Mouse (Mus musculus) megakaryocyte, embryonic 14.5 days (primary cell): ENCODE results near the gene Fgf10. TPM values are rescaled to one million over a fixed set of nuclear protein-coding genes. Genes with fewer than 3 reads are reported as not detected.

Experiments
- H3K27me3 ChIP-seq: replicated peaks from 2 replicates; pipeline ENCODE3; 2012; ENCODE audit warnings: inconsistent platforms
- H3K36me3 ChIP-seq: replicated peaks from 2 replicates; pipeline ENCODE3; 2012; ENCODE audit warnings: low read length, inconsistent platforms, mixed read lengths
- H3K4me1 ChIP-seq: 2 replicates; pipeline ENCODE4 v1.6.1; 2012; ENCODE audit warnings: inconsistent platforms
- H3K4me3 ChIP-seq: replicated peaks from 2 replicates; pipeline ENCODE3; 2012; ENCODE audit warnings: moderate library complexity, mild to moderate bottlenecking, inconsistent platforms
- H3K9me3 ChIP-seq: 2 replicates; pipeline ENCODE4 v1.6.1; 2012; ENCODE audit warnings: inconsistent platforms
- FLI1 ChIP-seq: IDR thresholded peaks from 2 replicates; pipeline ENCODE4 v1.6.1; 2012; ENCODE audit warnings: low read length, inconsistent platforms, mixed read lengths
- GATA1 ChIP-seq: IDR thresholded peaks from 3 replicates; pipeline ENCODE4 v1.6.1; 2012; ENCODE audit warnings: mixed read lengths, low read length, inconsistent platforms, borderline replicate concordance
- polyA plus RNA-seq: library from polyadenylated mRNA; stranded (reverse); fragments of >175 nt; gene quantifications from 2 replicates; pipeline ENCODE4 v1.2.3, GENCODE M21; 2012; ENCODE audit warnings: low replicate concordance; ENCODE audit not compliant: insufficient read depth

The Fgf10 gene
- polyA plus RNA-seq, 1 experiment: not detected

DNA sequence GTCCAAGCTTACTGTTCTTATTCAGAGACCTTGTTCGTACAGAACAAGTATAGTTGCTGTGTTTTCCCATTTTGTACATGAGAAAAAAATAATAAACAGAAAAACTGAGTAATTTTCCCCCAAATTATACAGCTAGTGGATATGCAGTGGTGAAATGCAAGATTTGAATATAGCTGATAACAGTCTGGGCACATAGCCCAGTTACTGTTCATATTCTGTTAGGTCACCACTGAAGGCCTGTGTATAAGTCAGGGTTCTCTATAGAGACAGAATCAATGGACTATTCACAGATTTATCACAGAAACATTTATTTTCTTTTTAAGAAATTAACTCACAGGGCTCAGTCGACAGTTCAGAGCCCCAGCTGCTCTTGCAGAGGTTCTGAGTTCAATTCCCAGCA, 4.7 kb upstream of the Fgf10 start:
- Histone ChIP-seq H3K9me3 (0 out of 2 replicates have a peak, but pooled peaks cover 3% of the 10 kb centered on the region), H3K4me3 (no peak overlapping the region), H3K27me3 (no peaks in the 10 kb centered on the region), H3K4me1 (no peaks in the 10 kb centered on the region), H3K36me3 (no peaks in the 10 kb centered on the region)
- TF ChIP-seq FLI1 (no peak), GATA1 (no peak)

DNA sequence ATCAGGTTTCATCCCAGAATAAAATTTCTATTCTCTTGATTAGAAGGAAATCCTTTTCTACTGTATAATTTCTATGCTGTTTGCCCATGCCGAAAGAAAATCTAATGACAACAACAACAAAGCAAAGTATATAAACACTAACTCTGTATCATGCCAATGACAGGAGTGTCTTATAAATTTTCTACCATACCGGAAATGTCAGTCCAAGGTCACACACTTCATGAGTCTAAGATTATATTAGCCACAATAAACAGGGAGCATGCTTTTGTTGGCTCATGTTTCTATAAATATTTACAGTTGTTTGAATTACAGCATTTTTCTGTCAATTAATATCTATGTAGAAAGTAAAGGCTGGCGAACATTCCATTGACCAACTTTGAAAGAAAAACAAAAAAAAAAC, 9.6 kb downstream of the Fgf10 start:
- TF ChIP-seq FLI1 (no peak), GATA1 (no peak)
- no peak overlapping the region for H3K4me3 ChIP-seq
- H3K27me3 ChIP-seq: no peaks in the 10 kb centered on the region
- H3K9me3 ChIP-seq: no peaks in the 10 kb centered on the region
- H3K4me1 ChIP-seq: no peaks in the 10 kb centered on the region
- no peaks in the 10 kb centered on the region for H3K36me3 ChIP-seq

DNA sequence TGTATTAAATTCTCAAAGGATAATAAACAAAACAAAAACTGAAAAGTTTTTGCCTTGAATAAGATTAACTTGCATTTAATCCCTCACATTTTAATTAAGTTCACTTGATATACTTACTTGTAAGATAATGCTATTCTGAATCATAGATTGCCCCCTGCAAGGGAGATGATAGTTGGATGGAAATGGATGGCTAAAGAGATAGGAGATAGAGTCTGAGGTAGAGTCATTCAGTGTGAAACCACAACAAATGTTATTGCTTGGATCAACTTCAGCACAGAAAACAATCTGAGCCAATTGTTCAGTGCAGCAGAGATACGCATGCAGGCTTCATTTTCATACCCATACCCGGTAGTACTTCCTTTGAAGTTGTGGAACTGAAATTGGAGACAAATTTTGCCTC, 23.5 kb downstream of the Fgf10 start:
- TF ChIP-seq GATA1 (no peak), FLI1 (no peak)
- Histone ChIP-seq H3K4me1 (no peaks in the 10 kb centered on the region), H3K27me3 (no peaks in the 10 kb centered on the region), H3K36me3 (no peaks in the 10 kb centered on the region), H3K9me3 (no peaks in the 10 kb centered on the region), H3K4me3 (no peak overlapping the region)

DNA sequence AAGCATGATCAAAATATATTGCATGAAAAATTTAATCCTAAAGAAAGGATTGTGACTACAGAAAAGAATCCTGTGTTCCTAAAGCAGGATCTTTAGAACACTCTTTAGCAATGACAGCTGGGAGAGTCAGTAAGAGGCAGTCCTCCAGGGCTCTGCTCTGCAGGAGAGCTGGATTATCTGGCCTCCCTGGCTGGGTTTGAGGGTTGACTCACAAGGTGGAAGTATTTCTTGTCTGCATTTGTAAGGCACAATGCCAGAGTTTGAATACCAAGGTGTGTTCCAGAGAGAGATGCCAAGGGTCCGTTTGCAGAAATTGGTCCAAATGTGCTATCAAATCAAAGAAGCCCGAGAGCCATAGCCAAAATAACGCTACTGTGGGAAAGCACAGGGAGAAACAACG, 25.5 kb downstream of the Fgf10 start:
- Histone ChIP-seq H3K9me3 (no peaks in the 10 kb centered on the region), H3K27me3 (no peaks in the 10 kb centered on the region), H3K36me3 (no peaks in the 10 kb centered on the region), H3K4me3 (no peak overlapping the region), H3K4me1 (no peaks in the 10 kb centered on the region)
- TF ChIP-seq GATA1 (no peak), FLI1 (no peak)

DNA sequence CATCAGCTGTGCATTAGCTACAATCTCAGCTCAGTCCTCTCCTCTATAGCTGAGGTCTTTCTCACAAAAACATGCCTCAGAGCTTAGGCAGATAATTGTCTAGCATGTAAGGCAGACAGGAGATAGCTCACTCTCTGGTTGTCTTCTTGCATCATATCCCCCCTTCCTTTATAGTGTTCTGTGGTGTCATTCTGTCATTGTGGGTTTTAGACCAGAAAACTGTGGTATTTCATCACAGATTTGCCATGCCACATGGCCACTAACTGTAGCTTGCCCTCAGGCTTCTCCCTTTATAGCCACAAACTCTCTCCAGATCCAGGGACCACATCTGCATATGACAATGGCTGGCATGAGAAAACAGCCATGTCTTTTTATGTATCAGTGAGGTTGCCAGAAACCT, 34.1 kb downstream of the Fgf10 start:
- Histone ChIP-seq H3K9me3 (no peaks in the 10 kb centered on the region; the same call in 1 of the 2 replicates), H3K4me1 (no peaks in the 10 kb centered on the region), H3K36me3 (no peaks in the 10 kb centered on the region), H3K4me3 (no peak overlapping the region), H3K27me3 (no peaks in the 10 kb centered on the region)
- no peak for TF ChIP-seq GATA1
- no peak for TF ChIP-seq FLI1

DNA sequence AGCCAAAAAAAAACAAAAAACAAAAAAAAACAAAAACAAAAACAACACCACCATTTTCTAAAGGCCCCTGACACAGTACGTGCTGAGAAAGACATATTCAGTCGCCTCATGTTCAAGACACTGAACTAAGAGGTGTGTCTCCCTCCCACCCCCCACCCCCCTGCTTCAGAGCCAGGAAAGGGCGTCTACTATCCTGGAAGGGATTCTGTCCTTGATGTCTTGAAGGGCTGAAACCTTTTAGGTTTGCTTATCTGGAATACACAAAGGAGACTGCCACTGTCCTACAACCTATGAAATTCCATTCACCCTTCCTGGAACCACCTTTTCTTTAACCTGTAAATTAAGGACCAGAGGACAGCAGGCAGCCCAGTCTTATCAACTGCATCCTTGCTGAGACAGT, 36.1 kb downstream of the Fgf10 start:
- H3K36me3 ChIP-seq: no peaks in the 10 kb centered on the region
- no peaks in the 10 kb centered on the region for H3K4me1 ChIP-seq
- no peak overlapping the region for H3K4me3 ChIP-seq
- no peaks in the 10 kb centered on the region for H3K27me3 ChIP-seq
- H3K9me3 ChIP-seq: no peaks in the 10 kb centered on the region; the same call in 1 of the 2 replicates
- TF ChIP-seq FLI1: no peak
- TF ChIP-seq GATA1: no peak

DNA sequence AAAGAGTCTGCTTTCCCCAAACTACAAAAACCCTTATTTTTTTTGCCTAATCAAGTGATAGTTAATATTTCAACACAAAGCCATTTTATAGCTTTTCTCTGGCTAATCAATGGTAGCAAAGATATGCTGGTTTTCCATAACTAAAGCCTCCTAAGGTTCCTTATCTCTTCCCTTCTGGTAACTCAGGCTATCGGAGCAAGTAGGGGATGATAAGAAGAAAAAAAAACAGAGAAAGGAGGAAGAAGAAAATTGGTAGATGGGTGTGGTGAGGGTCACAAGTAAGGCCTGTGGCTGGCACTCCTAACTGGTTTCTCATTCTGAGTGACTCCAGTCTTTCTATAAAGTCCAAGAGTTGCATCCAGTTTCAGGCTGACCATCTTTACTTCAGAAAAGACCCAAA, 40.3 kb downstream of the Fgf10 start:
- Histone ChIP-seq H3K36me3 (no peaks in the 10 kb centered on the region), H3K4me3 (no peak overlapping the region), H3K27me3 (peaks cover 20% of the 10 kb centered on the region), H3K9me3 (no peaks in the 10 kb centered on the region; the same call in 1 of the 2 replicates), H3K4me1 (peaks cover 8% of the 10 kb centered on the region; the same call in 1 of the 2 replicates)
- no peak for TF ChIP-seq GATA1
- TF ChIP-seq FLI1: no peak

DNA sequence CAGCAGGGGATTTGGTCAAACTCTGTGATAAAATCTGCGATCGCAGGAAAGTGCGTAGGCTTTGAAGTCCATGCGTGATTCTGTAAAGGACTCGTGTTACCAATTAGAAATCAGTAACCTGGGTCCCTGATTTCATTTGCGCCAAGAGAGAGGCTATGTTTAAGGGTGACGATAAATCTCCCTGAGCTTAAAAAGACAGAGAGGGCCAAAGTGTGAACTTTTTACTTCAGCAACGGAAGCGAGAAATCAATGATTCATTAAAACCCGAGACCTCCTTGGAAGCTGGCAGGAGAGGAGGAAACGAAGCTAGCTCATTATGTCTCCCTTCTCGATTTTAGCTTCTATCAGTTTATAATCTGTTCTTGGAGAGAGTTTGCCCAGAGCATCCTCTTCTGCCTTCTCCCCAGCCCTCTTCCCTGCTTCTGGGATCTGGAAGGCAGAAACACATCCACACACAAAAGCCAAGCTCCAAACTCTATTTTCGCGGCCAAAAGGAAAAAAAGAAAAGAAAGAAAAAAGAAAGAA, 44.1 kb downstream of the Fgf10 start:
- Histone ChIP-seq H3K27me3 (peaks cover 37% of the 10 kb centered on the region), H3K9me3 (peaks cover 9% of the 10 kb centered on the region; the same call in 1 of the 2 replicates), H3K4me1 (peaks cover 15% of the 10 kb centered on the region; the same call in 1 of the 2 replicates), H3K36me3 (no peaks in the 10 kb centered on the region), H3K4me3 (no peak overlapping the region)
- no peak for TF ChIP-seq GATA1
- no peak for TF ChIP-seq FLI1

DNA sequence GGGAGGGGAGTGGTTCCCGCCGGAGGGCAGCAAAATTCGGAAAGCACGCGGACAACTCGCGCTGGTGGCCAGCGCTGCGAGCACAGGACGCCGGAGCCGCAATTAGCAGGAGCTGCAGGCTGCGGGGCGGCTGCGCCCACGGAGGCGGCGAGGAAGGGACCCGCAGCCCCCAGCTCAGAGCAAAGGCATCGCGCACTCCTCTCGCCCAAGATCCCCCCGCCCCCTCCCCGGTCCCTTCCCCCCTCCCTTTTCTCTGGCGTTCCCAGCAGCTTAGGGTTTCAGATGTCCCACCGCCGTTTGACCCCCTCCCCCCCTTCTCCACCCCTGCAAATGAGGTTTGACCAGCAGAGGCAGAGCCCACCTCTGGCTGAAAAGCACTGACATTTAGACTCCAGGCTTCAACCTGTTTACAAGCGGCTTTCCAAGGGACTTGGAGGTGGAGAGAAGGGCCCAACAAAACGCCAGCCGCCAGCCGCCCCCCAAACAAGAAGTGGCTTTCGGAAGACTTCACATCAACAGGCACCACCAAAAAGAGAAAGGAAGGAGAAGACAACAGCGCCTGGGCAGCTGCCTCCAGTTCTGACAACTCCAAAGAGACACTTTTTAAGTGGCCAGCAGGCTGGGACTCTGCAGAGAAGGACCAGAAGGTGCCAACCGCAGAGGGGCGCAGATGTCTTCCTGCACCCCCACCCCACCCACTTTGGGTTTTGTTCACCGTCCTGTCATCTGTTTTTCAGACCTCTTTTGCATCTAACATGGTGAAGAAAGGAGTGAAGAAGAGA, 44.9 kb downstream of the Fgf10 start:
- H3K27me3 ChIP-seq: peaks cover 37% of the 10 kb centered on the region
- TF ChIP-seq GATA1: no peak
- TF ChIP-seq FLI1: no peak
- peak overlapping the region; percentile 83 for H3K4me3 ChIP-seq
- no peaks in the 10 kb centered on the region for H3K36me3 ChIP-seq
- peaks cover 15% of the 10 kb centered on the region; the same call in 1 of the 2 replicates for H3K4me1 ChIP-seq
- peaks cover 9% of the 10 kb centered on the region; the same call in 1 of the 2 replicates for H3K9me3 ChIP-seq

DNA sequence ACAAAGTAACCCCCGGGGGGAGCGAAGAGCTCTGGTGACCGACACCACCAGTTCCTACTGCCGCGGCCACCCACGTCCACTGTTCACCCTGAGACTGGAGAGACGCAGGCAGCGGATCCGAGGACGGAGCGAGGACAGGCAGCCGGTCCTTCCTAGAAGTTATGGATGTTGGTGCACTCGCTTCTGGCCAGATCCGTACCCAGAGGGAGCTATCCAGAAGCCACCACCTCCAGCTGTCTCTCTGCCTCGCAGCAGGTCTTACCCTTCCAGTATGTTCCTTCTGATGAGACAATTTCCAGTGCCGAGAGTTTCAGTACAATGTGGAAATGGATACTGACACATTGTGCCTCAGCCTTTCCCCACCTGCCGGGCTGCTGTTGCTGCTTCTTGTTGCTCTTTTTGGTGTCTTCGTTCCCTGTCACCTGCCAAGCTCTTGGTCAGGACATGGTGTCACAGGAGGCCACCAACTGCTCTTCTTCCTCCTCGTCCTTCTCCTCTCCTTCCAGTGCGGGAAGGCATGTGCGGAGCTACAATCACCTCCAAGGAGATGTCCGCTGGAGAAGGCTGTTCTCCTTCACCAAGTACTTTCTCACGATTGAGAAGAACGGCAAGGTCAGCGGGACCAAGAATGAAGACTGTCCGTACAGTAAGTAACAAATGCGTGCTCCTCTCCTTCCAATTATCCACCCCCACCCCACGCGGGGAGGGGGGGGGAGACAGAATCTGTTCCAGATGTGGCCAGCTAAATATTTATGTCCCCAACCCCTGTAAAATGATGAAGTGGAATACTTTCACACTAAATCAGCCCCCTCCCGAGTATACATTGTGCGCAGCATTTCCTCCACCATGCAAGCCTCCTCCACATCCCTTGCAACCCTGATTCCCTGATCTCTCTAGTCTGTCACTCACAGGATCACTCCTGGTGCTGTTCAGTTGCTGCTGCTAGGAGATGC, 45.8 kb downstream of the Fgf10 start:
- Histone ChIP-seq H3K36me3 (no peaks in the 10 kb centered on the region), H3K27me3 (peaks cover 37% of the 10 kb centered on the region), H3K4me1 (peaks cover 15% of the 10 kb centered on the region; the same call in 1 of the 2 replicates), H3K9me3 (peaks cover 9% of the 10 kb centered on the region; the same call in 1 of the 2 replicates), H3K4me3 (peak overlapping the region; percentile 83)
- TF ChIP-seq GATA1: no peak
- TF ChIP-seq FLI1: no peak
